Mouse (Mus musculus): ENCODE measurements around the gene Ccdc43. TPM values are rescaled to one million over a fixed set of nuclear protein-coding genes. Genes with fewer than 3 reads are reported as not detected.

Ccdc43 gene
- 51.9 and 52.1 TPM in 2 replicates for polyA plus RNA-seq (2015; fragmentation: Nextera tagmentation; extraction: Ambion mirVana)

DNA sequence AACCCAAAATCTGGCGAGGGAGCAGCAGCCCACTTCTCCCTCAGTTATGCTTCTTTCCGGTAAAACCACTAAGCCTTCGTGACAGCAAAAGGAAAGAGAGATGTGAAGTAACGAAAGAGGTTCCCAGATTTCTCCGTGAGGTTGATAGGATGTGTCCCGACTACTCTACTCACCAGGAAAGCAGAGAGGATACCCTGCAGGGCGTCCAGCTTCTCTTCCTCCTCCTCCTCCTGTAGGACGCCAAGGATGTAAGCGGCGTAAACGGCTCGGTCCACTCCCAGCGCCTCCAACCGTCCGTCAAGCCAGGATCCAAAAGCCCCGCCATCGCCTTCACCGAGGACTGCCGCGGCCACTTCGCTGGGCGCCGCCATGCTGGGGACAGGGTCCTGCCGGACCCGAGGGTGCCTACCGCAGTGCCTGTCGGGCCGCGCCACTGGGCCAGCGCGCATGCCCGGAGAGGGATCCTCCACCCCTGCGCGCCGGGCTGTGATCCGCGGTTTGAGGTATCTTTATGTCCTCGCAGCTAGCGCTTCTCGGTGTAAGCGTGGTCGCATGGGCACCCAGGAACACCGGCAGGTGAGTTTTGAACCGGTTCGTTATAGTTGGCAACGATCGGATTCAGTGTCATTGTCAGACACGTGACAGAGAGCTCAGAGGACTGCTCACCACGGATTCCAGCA, at the start of gene Ccdc43:
Gene Ccdc43, minus strand, starts transcription at position 445 of the 680 bp plus-strand sequence.
- Histone ChIP-seq H3K9me3 (ENCODE audit: low read length) (no peaks in the 10 kb centered on the region), H3K27me3 (ENCODE audit: insufficient read depth, low read length) (no peaks in the 10 kb centered on the region), H3K36me3 (ENCODE audit: insufficient read depth, low read length) (peaks cover 4% of the 10 kb centered on the region; the same call in 1 of the 2 replicates), H3K4me2 (replicated peaks; ENCODE audit: low read depth, low read length) (peak within 1 kb of the TSS; percentile 84), H3K4me3 (ENCODE audit: low read length) (peak within 1 kb of the TSS; percentile 90), H3K27ac (ENCODE audit: low read length) (peak within 1 kb of the TSS; percentile 61), H3K9ac (replicated peaks; ENCODE audit: low read length) (peak within 1 kb of the TSS; percentile 87), H3K4me1 (ENCODE audit: insufficient read depth, low read length) (peaks cover 9% of the 10 kb centered on the region; the same call in 1 of the 2 replicates)
- under 1% methylated on average over 49 of the region's 49 CpGs for WGBS
- peak; percentile 98 for ATAC-seq (ENCODE audit: low FRiP score, low TSS enrichment)

DNA sequence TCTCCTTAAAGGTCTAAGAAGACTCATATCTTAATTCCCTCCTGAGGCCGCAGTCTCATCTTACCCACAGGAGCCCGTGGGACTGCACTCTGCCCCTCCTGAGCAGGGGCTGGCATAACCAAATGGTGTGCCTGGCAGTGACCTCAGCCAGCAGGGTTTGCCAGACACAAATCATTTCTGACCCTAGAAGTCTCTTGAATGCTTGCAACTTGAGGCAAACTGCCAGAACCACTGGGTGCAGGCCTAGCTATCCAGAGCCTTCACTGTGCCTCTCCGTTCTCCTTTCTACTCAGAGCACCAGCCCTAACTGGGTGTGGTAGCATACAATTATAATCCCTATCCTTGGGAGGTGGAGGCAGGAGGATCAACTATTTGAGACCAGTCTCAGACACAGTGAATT, 47.2 kb upstream of the Ccdc43 start:
- Histone ChIP-seq H3K4me3 (ENCODE audit: low read length) (no peak overlapping the region), H3K4me2 (replicated peaks; ENCODE audit: low read depth, low read length) (no peak overlapping the region), H3K9me3 (ENCODE audit: low read length) (no peaks in the 10 kb centered on the region), H3K4me1 (ENCODE audit: insufficient read depth, low read length) (peaks cover 3% of the 10 kb centered on the region; the same call in 1 of the 2 replicates), H3K27me3 (ENCODE audit: insufficient read depth, low read length) (0 out of 2 replicates have a peak, but pooled peaks cover 3% of the 10 kb centered on the region), H3K9ac (replicated peaks; ENCODE audit: low read length) (no peak overlapping the region), H3K36me3 (ENCODE audit: insufficient read depth, low read length) (no peaks in the 10 kb centered on the region), H3K27ac (ENCODE audit: low read length) (no peak overlapping the region)
- ATAC-seq (ENCODE audit: low FRiP score, low TSS enrichment): no peak
- 86% methylated on average over 3 of the region's 3 CpGs for WGBS

DNA sequence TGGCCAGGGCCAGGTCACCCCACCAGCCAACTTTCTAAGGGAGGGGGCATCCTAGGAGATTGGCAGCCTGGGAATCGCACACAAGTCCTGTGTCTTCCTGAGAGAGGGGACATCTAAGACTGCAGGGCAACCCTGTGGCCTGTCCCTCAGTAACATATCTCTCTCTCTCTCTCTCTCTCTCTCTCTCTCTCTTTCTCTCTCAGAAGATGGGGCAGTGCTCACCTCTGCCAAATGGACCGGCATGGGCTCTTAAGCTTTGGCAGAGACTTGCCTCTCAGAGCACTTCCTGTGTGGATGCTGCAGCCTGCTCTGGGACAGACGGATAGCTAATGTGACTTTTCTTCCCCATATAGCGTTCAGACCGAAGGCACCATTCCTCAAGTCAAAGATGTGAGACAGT, 45.3 kb upstream of the Ccdc43 start:
- Histone ChIP-seq H3K9me3 (ENCODE audit: low read length) (no peaks in the 10 kb centered on the region), H3K36me3 (ENCODE audit: insufficient read depth, low read length) (no peaks in the 10 kb centered on the region), H3K27me3 (ENCODE audit: insufficient read depth, low read length) (0 out of 2 replicates have a peak, but pooled peaks cover 3% of the 10 kb centered on the region), H3K4me1 (ENCODE audit: insufficient read depth, low read length) (peaks cover 7% of the 10 kb centered on the region; the same call in 1 of the 2 replicates), H3K4me3 (ENCODE audit: low read length) (no peak overlapping the region), H3K4me2 (replicated peaks; ENCODE audit: low read depth, low read length) (no peak overlapping the region), H3K9ac (replicated peaks; ENCODE audit: low read length) (no peak overlapping the region), H3K27ac (ENCODE audit: low read length) (no peak overlapping the region)
- WGBS: 89% methylated on average over 5 of the region's 5 CpGs
- no peak for ATAC-seq (ENCODE audit: low FRiP score, low TSS enrichment)

DNA sequence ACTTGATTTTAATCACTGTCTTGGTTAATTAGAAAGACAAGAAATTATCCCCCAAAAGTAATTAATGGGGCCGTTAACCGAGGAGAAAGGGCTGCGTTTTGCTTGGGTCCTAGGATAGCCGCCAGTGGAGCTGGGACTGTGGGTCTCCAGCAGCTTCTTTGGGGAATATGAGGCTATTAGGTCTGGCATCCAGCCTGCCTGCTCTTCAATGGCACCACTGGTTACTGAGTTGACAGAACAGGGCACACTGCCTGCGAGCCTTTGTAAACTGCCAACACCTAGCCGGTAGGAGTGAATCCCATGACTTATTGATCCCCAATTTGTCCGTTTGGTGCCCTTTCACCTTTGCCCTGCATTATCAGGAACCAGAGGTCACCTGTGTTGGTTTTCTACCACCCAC, 44.5 kb upstream of the Ccdc43 start:
- Histone ChIP-seq H3K4me2 (replicated peaks; ENCODE audit: low read depth, low read length) (no peak overlapping the region), H3K9ac (replicated peaks; ENCODE audit: low read length) (no peak overlapping the region), H3K4me1 (ENCODE audit: insufficient read depth, low read length) (peaks cover 7% of the 10 kb centered on the region; the same call in 1 of the 2 replicates), H3K27ac (ENCODE audit: low read length) (no peak overlapping the region), H3K36me3 (ENCODE audit: insufficient read depth, low read length) (no peaks in the 10 kb centered on the region), H3K27me3 (ENCODE audit: insufficient read depth, low read length) (0 out of 2 replicates have a peak, but pooled peaks cover 3% of the 10 kb centered on the region), H3K4me3 (ENCODE audit: low read length) (no peak overlapping the region), H3K9me3 (ENCODE audit: low read length) (no peaks in the 10 kb centered on the region)
- no peak for ATAC-seq (ENCODE audit: low FRiP score, low TSS enrichment)
- WGBS: 47% methylated on average over 7 of the region's 7 CpGs

DNA sequence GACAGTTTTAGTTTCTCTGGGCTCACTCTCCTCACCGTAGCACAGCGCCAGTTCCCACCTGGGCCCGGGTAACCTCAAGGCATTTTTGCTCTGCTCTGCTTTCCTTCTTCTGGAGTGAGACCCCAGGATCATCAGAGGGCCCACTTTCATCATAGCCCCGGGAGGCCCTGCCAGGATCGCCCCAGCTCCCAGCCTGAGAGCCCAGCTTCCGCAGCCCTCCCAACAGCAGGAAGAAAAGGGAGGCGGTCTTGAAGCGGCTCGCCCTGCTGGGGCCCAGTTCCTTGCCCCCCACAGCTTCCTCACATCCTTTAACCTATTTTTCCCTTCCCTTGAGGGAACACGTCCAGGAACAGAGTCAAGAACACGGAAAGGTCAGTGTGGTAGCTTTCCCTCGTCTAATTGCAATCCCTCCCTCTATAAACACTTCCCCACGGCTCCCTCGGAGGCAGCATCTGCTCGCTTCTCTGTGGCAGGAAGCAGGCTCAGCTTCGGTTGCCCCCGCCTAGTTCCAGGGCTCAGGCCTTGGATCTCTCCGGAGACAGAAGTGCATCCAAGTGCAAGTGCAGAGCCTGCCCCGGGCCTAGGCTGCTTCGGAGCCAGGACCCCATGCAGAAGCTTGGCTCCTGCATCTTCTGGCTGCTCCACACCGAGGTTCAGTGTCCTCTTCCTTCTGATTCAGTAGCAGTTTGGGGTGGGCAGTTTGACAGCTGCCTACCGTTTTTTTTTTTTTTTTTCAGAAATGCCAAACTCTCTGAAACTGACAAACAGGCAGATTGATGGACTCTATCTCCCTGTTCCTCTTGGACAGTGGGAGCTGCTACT, 43.8 kb upstream of the Ccdc43 start:
- H3K4me2 ChIP-seq (replicated peaks; ENCODE audit: low read depth, low read length): peak overlapping the region; percentile 41
- H3K27ac ChIP-seq (ENCODE audit: low read length): no peak overlapping the region
- peak overlapping the region; percentile 11; the same call in 1 of the 2 replicates for H3K4me3 ChIP-seq (ENCODE audit: low read length)
- WGBS: 15% methylated on average over 22 of the region's 22 CpGs
- peaks cover 7% of the 10 kb centered on the region; the same call in 1 of the 2 replicates for H3K4me1 ChIP-seq (ENCODE audit: insufficient read depth, low read length)
- H3K36me3 ChIP-seq (ENCODE audit: insufficient read depth, low read length): no peaks in the 10 kb centered on the region
- 0 out of 2 replicates have a peak, but pooled peaks cover 3% of the 10 kb centered on the region for H3K27me3 ChIP-seq (ENCODE audit: insufficient read depth, low read length)
- no peak for ATAC-seq (ENCODE audit: low FRiP score, low TSS enrichment)
- 0 out of 2 replicates have a peak overlapping the region, but pooled peaks have one; percentile 26 for H3K9ac ChIP-seq (replicated peaks; ENCODE audit: low read length)
- H3K9me3 ChIP-seq (ENCODE audit: low read length): no peaks in the 10 kb centered on the region

DNA sequence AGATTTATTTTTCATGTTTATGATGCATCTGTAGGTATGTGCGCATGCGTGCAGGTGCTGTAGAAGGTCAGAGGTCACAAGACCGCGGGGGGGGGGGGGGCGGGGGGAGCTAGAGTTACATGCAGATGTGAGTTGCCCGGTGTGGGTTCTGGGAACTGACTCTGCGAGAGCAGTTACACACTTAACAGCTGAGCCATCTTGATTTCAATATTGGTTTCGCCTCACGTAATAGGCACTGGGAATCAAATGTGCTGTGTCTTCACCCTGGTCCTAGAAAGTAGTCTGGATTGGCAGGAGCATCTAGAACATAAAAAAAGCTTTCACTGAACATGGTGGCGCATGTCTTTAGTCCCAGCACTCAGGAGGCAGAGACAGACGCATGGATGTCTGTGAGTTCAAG, 43.1 kb upstream of the Ccdc43 start:
- no peak overlapping the region for H3K4me2 ChIP-seq (replicated peaks; ENCODE audit: low read depth, low read length)
- no peak for ATAC-seq (ENCODE audit: low FRiP score, low TSS enrichment)
- H3K36me3 ChIP-seq (ENCODE audit: insufficient read depth, low read length): no peaks in the 10 kb centered on the region
- H3K9me3 ChIP-seq (ENCODE audit: low read length): no peaks in the 10 kb centered on the region
- H3K27ac ChIP-seq (ENCODE audit: low read length): no peak overlapping the region
- H3K4me3 ChIP-seq (ENCODE audit: low read length): no peak overlapping the region
- peaks cover 7% of the 10 kb centered on the region; the same call in 1 of the 2 replicates for H3K4me1 ChIP-seq (ENCODE audit: insufficient read depth, low read length)
- 48% methylated on average over 11 of the region's 11 CpGs for WGBS
- no peak overlapping the region for H3K9ac ChIP-seq (replicated peaks; ENCODE audit: low read length)
- 0 out of 2 replicates have a peak, but pooled peaks cover 3% of the 10 kb centered on the region for H3K27me3 ChIP-seq (ENCODE audit: insufficient read depth, low read length)

DNA sequence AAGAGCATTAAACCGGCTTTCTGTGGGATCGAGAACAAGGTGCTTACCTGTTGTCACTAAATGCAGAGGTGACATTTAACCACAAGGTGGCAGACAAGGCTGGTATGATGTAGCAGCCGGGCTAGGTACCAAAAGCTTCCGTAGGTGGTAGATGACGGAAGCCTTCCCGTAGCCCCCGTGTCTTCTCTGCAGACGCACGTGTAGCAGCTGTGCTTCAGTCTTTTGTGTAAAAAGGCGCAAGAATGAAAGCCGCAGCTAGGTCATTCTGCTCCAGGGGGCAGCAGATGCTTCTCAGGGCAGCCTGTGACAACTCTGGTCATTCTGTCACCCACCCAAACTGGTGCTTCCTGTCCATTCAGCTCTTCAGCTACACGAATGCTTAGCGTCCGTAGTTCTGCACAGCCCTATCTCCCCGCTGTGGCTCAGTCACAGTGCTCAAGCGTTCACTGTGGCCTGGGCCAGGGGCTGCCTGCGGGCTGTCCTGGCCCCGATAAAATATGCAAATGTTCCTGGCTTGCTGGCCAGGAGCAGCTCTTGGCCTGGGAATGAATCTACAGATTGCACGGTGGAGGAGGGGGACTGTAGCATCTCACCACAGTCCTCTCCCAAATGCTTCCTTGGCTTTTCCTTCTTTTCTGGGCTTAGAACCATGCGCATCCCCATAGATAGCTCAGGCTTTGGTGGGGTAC, 41.8 kb upstream of the Ccdc43 start:
- WGBS: 5% methylated on average over 20 of the region's 20 CpGs
- H3K27me3 ChIP-seq (ENCODE audit: insufficient read depth, low read length): 0 out of 2 replicates have a peak, but pooled peaks cover 3% of the 10 kb centered on the region
- peaks cover 7% of the 10 kb centered on the region; the same call in 1 of the 2 replicates for H3K4me1 ChIP-seq (ENCODE audit: insufficient read depth, low read length)
- H3K9ac ChIP-seq (replicated peaks; ENCODE audit: low read length): peak overlapping the region; percentile 49
- no peaks in the 10 kb centered on the region for H3K36me3 ChIP-seq (ENCODE audit: insufficient read depth, low read length)
- H3K4me2 ChIP-seq (replicated peaks; ENCODE audit: low read depth, low read length): peak overlapping the region; percentile 61
- peak overlapping the region; percentile 37 for H3K4me3 ChIP-seq (ENCODE audit: low read length)
- no peak overlapping the region for H3K27ac ChIP-seq (ENCODE audit: low read length)
- 0 out of 2 replicates have a peak, but pooled peaks have one; percentile 51 for ATAC-seq (ENCODE audit: low FRiP score, low TSS enrichment)
- no peaks in the 10 kb centered on the region for H3K9me3 ChIP-seq (ENCODE audit: low read length)

DNA sequence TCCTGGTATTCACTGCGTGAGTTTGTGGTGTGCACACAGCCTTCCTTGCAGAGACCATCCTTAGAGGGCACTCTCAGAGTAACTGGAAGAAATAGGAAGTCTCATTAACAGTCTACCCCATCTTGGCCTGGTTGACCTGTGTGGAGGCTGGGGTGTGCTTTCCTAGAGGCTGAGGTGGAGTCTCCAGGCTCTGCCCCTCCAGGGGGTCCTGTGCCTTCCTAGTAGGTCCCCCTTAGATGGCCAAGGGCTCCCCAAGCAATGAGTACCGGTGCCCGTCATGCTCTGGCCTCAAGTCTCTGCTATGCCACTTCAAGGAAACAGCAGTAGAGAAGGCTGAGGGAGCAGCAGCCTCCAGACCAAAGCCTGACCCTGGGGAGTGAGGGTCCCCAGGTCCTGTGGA, 40.5 kb upstream of the Ccdc43 start:
- H3K36me3 ChIP-seq (ENCODE audit: insufficient read depth, low read length): no peaks in the 10 kb centered on the region
- H3K4me2 ChIP-seq (replicated peaks; ENCODE audit: low read depth, low read length): no peak overlapping the region
- no peak for ATAC-seq (ENCODE audit: low FRiP score, low TSS enrichment)
- no peak overlapping the region for H3K27ac ChIP-seq (ENCODE audit: low read length)
- 0 out of 2 replicates have a peak, but pooled peaks cover 3% of the 10 kb centered on the region for H3K27me3 ChIP-seq (ENCODE audit: insufficient read depth, low read length)
- no peak overlapping the region for H3K9ac ChIP-seq (replicated peaks; ENCODE audit: low read length)
- H3K4me1 ChIP-seq (ENCODE audit: insufficient read depth, low read length): peaks cover 7% of the 10 kb centered on the region; the same call in 1 of the 2 replicates
- H3K9me3 ChIP-seq (ENCODE audit: low read length): no peaks in the 10 kb centered on the region
- WGBS: 85% methylated on average over 3 of the region's 3 CpGs
- no peak overlapping the region for H3K4me3 ChIP-seq (ENCODE audit: low read length)

DNA sequence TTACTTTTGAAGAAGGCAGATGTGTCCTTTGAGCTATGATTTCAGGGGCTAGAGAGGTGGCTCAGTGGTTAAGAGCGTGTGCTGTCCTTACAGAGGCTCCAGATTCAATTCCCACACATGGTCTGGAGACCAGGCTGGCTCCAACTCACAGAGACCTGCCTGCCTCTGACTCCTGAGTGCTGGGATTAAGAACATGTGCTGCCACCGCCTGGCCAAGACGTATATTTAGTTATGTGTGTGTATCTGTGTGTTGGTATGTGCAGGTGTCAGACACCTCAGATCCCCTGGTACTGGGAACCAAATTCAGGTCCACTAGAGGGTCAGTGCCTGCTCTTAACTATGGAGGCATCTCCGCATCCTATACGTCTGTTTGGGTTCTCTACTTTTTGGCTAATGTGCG, 37.4 kb upstream of the Ccdc43 start:
- no peak overlapping the region for H3K4me2 ChIP-seq (replicated peaks; ENCODE audit: low read depth, low read length)
- no peaks in the 10 kb centered on the region for H3K27me3 ChIP-seq (ENCODE audit: insufficient read depth, low read length)
- H3K4me3 ChIP-seq (ENCODE audit: low read length): no peak overlapping the region
- H3K27ac ChIP-seq (ENCODE audit: low read length): no peak overlapping the region
- H3K9ac ChIP-seq (replicated peaks; ENCODE audit: low read length): no peak overlapping the region
- H3K4me1 ChIP-seq (ENCODE audit: insufficient read depth, low read length): peaks cover 4% of the 10 kb centered on the region; the same call in 1 of the 2 replicates
- no peaks in the 10 kb centered on the region for H3K9me3 ChIP-seq (ENCODE audit: low read length)
- no peak for ATAC-seq (ENCODE audit: low FRiP score, low TSS enrichment)
- 95% methylated on average over 6 of the region's 6 CpGs for WGBS
- H3K36me3 ChIP-seq (ENCODE audit: insufficient read depth, low read length): no peaks in the 10 kb centered on the region
